ENCODE assay signal across 16 mouse cellular contexts in the genomic region with DNA sequence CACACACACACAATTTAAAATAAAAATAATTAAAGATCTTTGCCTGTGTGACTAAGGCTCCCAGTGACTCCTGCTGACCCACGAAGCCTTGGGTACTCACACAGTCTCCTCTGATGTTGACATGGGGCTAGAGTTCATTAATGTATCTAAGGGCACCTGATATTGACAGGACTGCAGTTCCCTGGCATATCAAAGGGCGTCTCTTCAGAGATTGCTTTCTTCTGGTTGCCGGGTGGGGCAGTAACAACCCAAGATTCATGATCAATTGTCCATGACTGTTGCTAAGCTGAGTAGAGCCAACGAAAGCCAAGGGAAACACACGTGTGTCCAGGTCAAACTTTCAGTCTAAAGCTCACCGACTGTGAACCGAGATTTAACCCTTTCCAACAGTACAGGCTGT. TPM values are rescaled to one million over a fixed set of nuclear protein-coding genes. Genes with fewer than 3 reads are reported as not detected.
DNase-seq lines count a peak whose midpoint lies in the region; ATAC-seq and TF ChIP-seq lines count a peak whose summit lies in the region.
"Had no signal": no experiment of that assay in that cellular context is flagged by ENCODE, and none has a peak within 500 bp of the region (broad histone marks: within the 10 kb centered on the region; RNA-seq: fewer than 3 reads in every experiment).

No protein-coding gene starts in this region.

- peaks cover 19% of the 10 kb centered on the region for H3K4me1 ChIP-seq in thymus, adult 2 months (replicated peaks; ENCODE audit: control insufficient read depth, insufficient read depth, low read length)
- H3K4me1 ChIP-seq: embryonic facial prominence, embryonic 15.5 days; forebrain, embryonic 12.5 days; lung, embryonic 15.5 days had no signal

- no peak for TF ChIP-seq POLR2A in thymus, adult 2 months (IDR thresholded peaks at IDR 0.05; ENCODE audit: control insufficient read depth, extremely low read depth, insufficient read depth, low read length, poor library complexity)

- H3K36me3 ChIP-seq in thymus, adult 2 months (ENCODE audit: control insufficient read depth, insufficient read depth, low read length): no peaks in the 10 kb centered on the region
- H3K36me3 ChIP-seq: embryonic facial prominence, embryonic 15.5 days; forebrain, embryonic 12.5 days; lung, embryonic 15.5 days; midbrain, embryonic 12.5 days had no signal

- 92% methylated on average over 7 of the region's 7 CpGs for whole genome bisulfite sequencing in thymus, adult 2 months

- no peak overlapping the region for H3K4me3 ChIP-seq in thymus, adult 2 months (ENCODE audit: control insufficient read depth, insufficient read depth, low read length)
- H3K4me3 ChIP-seq: embryonic facial prominence, embryonic 15.5 days; forebrain, embryonic 12.5 days; lung, embryonic 15.5 days; midbrain, embryonic 12.5 days had no signal

- TF ChIP-seq CTCF in thymus, adult 2 months (IDR thresholded peaks at IDR 0.05; ENCODE audit: borderline replicate concordance, control insufficient read depth, extremely low read depth, insufficient read depth, low read length, poor library complexity): no peak

- 0 out of 2 replicates have a peak, but pooled peaks have one; percentile 21 for ATAC-seq in megakaryocyte-erythroid progenitor cell, adult 5-6 weeks (replicated peaks; ENCODE audit: low FRiP score, low TSS enrichment, poor library complexity, severe bottlenecking)
- no peak for ATAC-seq in CD4-positive, CD25-positive, alpha-beta regulatory T cell, adult 4 months

- no peak overlapping the region for H3K27ac ChIP-seq in thymus, adult 2 months (ENCODE audit: control insufficient read depth, insufficient read depth, low read length)
- H3K27ac ChIP-seq: embryonic facial prominence, embryonic 15.5 days; forebrain, embryonic 12.5 days; lung, embryonic 15.5 days; midbrain, embryonic 12.5 days had no signal

- no peaks in the 10 kb centered on the region for H3K27me3 ChIP-seq in thymus, adult 2 months (ENCODE audit: control insufficient read depth, insufficient read depth, low read length)
- H3K27me3 ChIP-seq: embryonic facial prominence, embryonic 15.5 days; lung, embryonic 15.5 days had no signal

- peak; percentile 82 for DNase-seq in heart, adult 11 months
- DNase-seq in heart, adult 9 months (ENCODE audit: low spot score in 2 of 2): no peak
- DNase-seq in testis, postnatal 10 days (ENCODE audit: low spot score): peak; percentile 20
- no peak for DNase-seq in testis, postnatal 14 days (ENCODE audit: low spot score)
- DNase-seq in gastrocnemius, adult 8-10 months (ENCODE audit: low spot score in 2 of 2): no peak
- DNase-seq in thymus, adult 2 months: no peak
- DNase-seq: cerebellum, adult 8-10 months; gastrocnemius, postnatal 10 days; heart, postnatal 36 days; thymus, postnatal 25 days had no signal

RNA-seq across cellular contexts. Expression of a gene that starts 22.0 kb away (rescaled TPM):
- 65.0 and 74.2 TPM in 2 replicates for total RNA-seq in megakaryocyte-erythroid progenitor cell, adult 5-6 weeks (2014; fragmentation: Nextera tagmentation)
- 86.4 and 108 TPM in 2 replicates for total RNA-seq in megakaryocyte-erythroid progenitor cell, adult 5-6 weeks (2017)
- 10 to 100 TPM; 14.4 to 17.9 (median 16.1) TPM for total RNA-seq in gastrocnemius, adult 8-10 months (2022)
- polyA plus RNA-seq in thymus, adult 2 months (2012; rRNA removed): 113 and 166 TPM in 2 replicates
- polyA plus RNA-seq in CD4-positive, CD25-positive, alpha-beta regulatory T cell, adult 4 months (2017; shearing (Covaris generic)): 10 to 100 TPM; 24.4 to 38.9 TPM

RNA-seq across cellular contexts. Expression of a gene that starts 45.1 kb away (rescaled TPM):
- total RNA-seq in megakaryocyte-erythroid progenitor cell, adult 5-6 weeks (2014; fragmentation: Nextera tagmentation): 57.8 and 81.5 TPM in 2 replicates
- 24.6 TPM in 2 replicates for total RNA-seq in megakaryocyte-erythroid progenitor cell, adult 5-6 weeks (2017)
- total RNA-seq in gastrocnemius, adult 8-10 months (2022): 1 to 10 TPM; 5.2 to 9.0 (median 7.5) TPM
- 34.9 and 36.2 TPM in 2 replicates for polyA plus RNA-seq in thymus, adult 2 months (2012; rRNA removed)
- 100 to 1,000 TPM in 1 of 2 experiments, 10 to 100 TPM in 1; 68.3 to 103 TPM for polyA plus RNA-seq in CD4-positive, CD25-positive, alpha-beta regulatory T cell, adult 4 months (2017; shearing (Covaris generic))

Comparison
In these comparisons a context has a peak if more than half of its experiments do, and no peak if none do; other contexts are left out.
1. DNase-seq: peak in heart, adult 11 months (single experiment) and testis, postnatal 10 days (single experiment); none in heart, adult 9 months (0 of 2), testis, postnatal 14 days (single experiment), gastrocnemius, adult 8-10 months (0 of 2) and thymus, adult 2 months (single experiment).